Mouse (Mus musculus): Measurements from ENCODE around the gene Limch1.

GRCm38 (mm10) chr5:66850721-66851251 is 105.2 kb downstream of the Limch1 start:
- TF ChIP-seq CTCF (IDR thresholded peaks at IDR 0.05; ENCODE audit: low read depth) = no peak
- no peak for TF ChIP-seq EP300 (IDR thresholded peaks at IDR 0.05; ENCODE audit: low read depth)

Measured in liver, embryonic 14.5 days (tissue).